Mouse (Mus musculus) midbrain, postnatal 0 days (tissue): ENCODE data around the gene Dhdds. TPM values are rescaled to one million over a fixed set of nuclear protein-coding genes. Genes with fewer than 3 reads are reported as not detected.

ENCODE experiments used
- ATAC-seq: fragments of 200-750 bp; cut with Nextera tagmentation; 2 replicates; pipeline ENCODE4 v1.8.0; 2017; ENCODE audit warnings: moderate number of reproducible peaks, mild to moderate bottlenecking, moderate TSS enrichment, moderate library complexity; ENCODE audit not compliant: low FRiP score
- DNase-seq: peaks from one replicate; pipeline ENCODE4 v3.0.0-alpha.2; 2015; ENCODE audit warnings: low spot score
- H3K27ac ChIP-seq: fragments of 300-500 bp; sonication (generic); 2 replicates; pipeline ENCODE4 v1.5.1; 2014; ENCODE audit warnings: low read depth, mild to moderate bottlenecking, low read length, mixed read lengths
- H3K27me3 ChIP-seq: fragments of 300-500 bp; sonication (generic); 2 replicates; pipeline ENCODE4 v1.6.1; 2014; ENCODE audit warnings: low read length, control low read depth, mixed read lengths; ENCODE audit not compliant: insufficient read depth
- H3K36me3 ChIP-seq: fragments of 300-500 bp; sonication (generic); 2 replicates; pipeline ENCODE4 v1.6.1; 2014; ENCODE audit warnings: low read length, control low read depth, mixed read lengths; ENCODE audit not compliant: insufficient read depth
- H3K4me1 ChIP-seq: fragments of 300-500 bp; sonication (generic); 2 replicates; pipeline ENCODE4 v1.6.1; 2014; ENCODE audit warnings: mild to moderate bottlenecking, control low read depth, antibody characterized with exemption, low read length, mixed read lengths; ENCODE audit not compliant: insufficient read depth
- H3K4me2 ChIP-seq: fragments of 300-500 bp; sonication (generic); 2 replicates; pipeline ENCODE4 v1.6.1; 2014; ENCODE audit warnings: low read depth, mild to moderate bottlenecking, low read length, mixed read lengths; ENCODE audit not compliant: poor library complexity, severe bottlenecking
- H3K4me3 ChIP-seq: fragments of 300-500 bp; sonication (generic); 2 replicates; pipeline ENCODE4 v1.5.1; 2014; ENCODE audit warnings: low read depth, mild to moderate bottlenecking, low read length, moderate library complexity
- H3K9ac ChIP-seq: fragments of 300-500 bp; sonication (generic); replicated peaks from 2 replicates; pipeline ENCODE4 v1.6.1; 2014; ENCODE audit warnings: mild to moderate bottlenecking, low read length, moderate library complexity, mixed read lengths; ENCODE audit not compliant: poor library complexity, severe bottlenecking
- H3K9me3 ChIP-seq: fragments of 300-500 bp; sonication (generic); 2 replicates; pipeline ENCODE4 v1.6.1; 2016; ENCODE audit warnings: low read length, control low read depth
- CTCF ChIP-seq: IDR thresholded peaks from 2 replicates; pipeline ENCODE4 v1.5.1; 2016; ENCODE audit warnings: antibody characterized with exemption, mild to moderate bottlenecking
- WGBS: fragments of 180-500 bp; shearing (Covaris S2); extraction: QIAGEN DNeasy Blood & Tissue Kit; methylation state at CpG from one replicate; pipeline ENCODE4 v1.1.7; 2014; 5-methylcytosine and 5-hydroxymethylcytosine counted together
- polyA plus RNA-seq: library from polyadenylated mRNA; unstranded; fragments of >200 nt; fragmentation: Nextera tagmentation; extraction: Ambion mirVana; gene quantifications from 2 replicates; pipeline ENCODE4 v1.2.1, GENCODE M21; 2015
- total RNA-seq: library from RNA; depleted of rRNA; stranded (reverse); fragments of >200 nt; gene quantifications from 2 replicates; pipeline ENCODE4 v1.2.3, GENCODE M21; 2014

Dhdds gene
- total and polyA plus RNA-seq, 2 experiments from 2014 or later = 38.3 to 46.2 TPM

DNA sequence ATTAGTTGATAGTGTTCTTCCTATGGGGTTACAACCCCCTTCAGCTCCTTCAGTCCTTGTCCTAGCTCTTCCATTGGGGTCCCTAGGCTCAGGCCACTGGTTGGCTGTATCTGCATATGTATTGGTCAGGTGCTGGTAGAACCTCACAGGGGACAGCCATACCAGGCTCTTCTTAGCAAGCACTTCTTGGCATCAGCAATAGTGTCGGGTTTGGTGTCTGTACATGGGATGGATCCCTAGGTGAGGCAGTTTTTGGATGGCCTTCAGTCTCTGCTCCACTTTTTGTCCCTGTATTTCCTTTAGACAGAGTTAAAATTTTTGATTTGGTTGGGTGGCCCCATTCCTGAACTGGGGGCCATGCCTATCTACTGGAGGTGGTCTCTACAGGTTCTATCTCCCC is 41.8 kb downstream of the Dhdds start:
- Histone ChIP-seq H3K4me3 (no peak overlapping the region), H3K4me2 (no peak overlapping the region), H3K36me3 (peaks cover 6% of the 10 kb centered on the region), H3K9me3 (no peaks in the 10 kb centered on the region), H3K4me1 (no peaks in the 10 kb centered on the region), H3K9ac (no peak overlapping the region), H3K27ac (no peak overlapping the region), H3K27me3 (no peaks in the 10 kb centered on the region)
- ATAC-seq (no peak), DNase-seq (no peak)
- WGBS = 88% methylated on average over 1 of the region's 1 CpGs
- no peak for TF ChIP-seq CTCF

DNA sequence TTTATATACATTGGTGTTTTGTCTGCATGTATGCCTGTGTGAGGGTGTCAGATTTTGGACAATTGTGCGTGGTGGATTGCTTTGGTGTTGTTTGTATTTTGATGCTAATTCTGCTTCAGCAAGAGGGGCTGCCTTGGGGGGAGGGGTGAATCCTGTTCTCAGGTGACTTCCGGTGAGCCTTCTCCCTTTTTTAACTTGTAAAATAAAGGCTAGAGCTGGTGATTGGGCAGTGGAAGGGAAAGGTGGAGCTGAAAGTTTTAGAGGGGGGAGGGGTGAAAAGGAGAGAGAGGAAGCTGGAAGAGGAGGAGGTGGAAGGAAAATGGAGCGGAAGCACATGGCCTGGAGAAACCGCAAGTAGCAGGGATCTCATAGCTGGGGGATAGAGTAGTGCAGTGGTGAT is 44.4 kb downstream of the Dhdds start:
- Histone ChIP-seq H3K4me1 (no peaks in the 10 kb centered on the region), H3K27ac (no peak overlapping the region), H3K4me3 (no peak overlapping the region), H3K9me3 (no peaks in the 10 kb centered on the region), H3K9ac (no peak overlapping the region), H3K4me2 (no peak overlapping the region), H3K36me3 (no peaks in the 10 kb centered on the region), H3K27me3 (no peaks in the 10 kb centered on the region)
- WGBS = 86% methylated on average over 4 of the region's 4 CpGs
- DNase-seq (no peak), ATAC-seq (no peak)
- TF ChIP-seq CTCF = no peak

DNA sequence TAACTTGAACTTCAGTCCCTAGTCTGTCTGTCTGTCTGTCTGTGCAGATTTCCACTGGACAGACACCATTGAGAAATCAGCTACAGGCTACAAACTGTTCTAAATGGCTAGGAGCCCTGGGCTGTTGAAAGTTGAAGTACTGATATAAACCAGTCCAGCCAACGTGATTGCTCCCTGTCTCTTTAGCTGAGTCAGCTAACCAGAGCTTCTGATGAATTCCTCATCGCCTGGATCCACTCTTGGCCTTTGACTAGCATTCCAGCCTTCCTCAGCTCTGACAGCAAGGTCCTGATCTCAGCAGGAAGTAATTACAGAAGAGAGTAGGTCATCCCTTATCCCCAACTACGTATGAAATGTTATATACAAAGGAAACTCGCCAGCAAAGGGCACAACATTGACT is 54.0 kb downstream of the Dhdds start:
- TF ChIP-seq CTCF = no peak
- Histone ChIP-seq H3K4me3 (no peak overlapping the region), H3K4me1 (no peaks in the 10 kb centered on the region), H3K4me2 (no peak overlapping the region), H3K36me3 (no peaks in the 10 kb centered on the region), H3K27me3 (no peaks in the 10 kb centered on the region), H3K9me3 (no peaks in the 10 kb centered on the region), H3K9ac (no peak overlapping the region), H3K27ac (no peak overlapping the region)
- no peak for DNase-seq
- 73% methylated on average over 4 of the region's 4 CpGs for WGBS
- ATAC-seq = no peak

DNA sequence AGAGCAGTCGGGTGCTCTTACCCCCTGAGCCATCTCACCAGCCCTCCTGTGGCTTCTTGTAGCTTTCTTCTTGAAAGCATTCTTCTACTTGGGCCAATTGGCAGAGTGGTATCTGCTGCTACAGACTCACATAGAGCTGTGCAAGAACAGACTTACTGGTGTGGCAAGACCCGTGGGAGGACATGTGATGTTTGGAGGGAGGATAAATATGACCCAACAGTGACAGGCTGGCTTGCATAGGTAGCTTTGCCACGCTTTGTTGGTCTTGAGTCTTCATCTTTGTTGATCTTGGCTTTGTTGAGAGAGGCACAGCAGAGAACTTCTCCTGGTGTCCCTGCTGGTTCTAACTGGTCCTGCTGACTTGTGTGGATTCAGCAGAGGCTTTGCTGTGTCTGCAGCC is 56.9 kb downstream of the Dhdds start:
- Histone ChIP-seq H3K4me1 (no peaks in the 10 kb centered on the region), H3K9me3 (no peaks in the 10 kb centered on the region), H3K27me3 (no peaks in the 10 kb centered on the region), H3K36me3 (no peaks in the 10 kb centered on the region), H3K27ac (no peak overlapping the region), H3K4me2 (no peak overlapping the region), H3K4me3 (no peak overlapping the region), H3K9ac (no peak overlapping the region)
- WGBS = 77% methylated on average over 3 of the region's 3 CpGs
- DNase-seq = no peak
- TF ChIP-seq CTCF = no peak
- no peak for ATAC-seq

DNA sequence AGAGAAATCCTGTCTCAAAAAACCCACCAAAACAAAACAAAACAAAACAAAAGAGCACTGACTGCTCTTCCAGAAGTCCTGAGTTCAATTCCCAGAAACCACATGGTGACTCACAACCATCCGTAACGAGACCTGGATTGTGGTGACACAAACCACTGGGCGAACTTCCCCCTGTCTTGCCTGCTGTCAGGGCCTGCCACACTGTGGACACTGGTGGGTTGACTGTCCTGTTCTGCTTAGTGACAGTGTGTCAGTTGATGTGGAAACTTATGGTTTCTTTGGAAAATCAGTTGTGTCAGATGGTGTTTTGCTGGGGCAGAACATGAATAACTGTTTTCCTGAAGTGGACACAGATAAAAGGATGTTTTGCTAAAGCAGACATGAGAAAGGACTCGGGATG is 58.0 kb downstream of the Dhdds start:
- no peak overlapping the region for H3K4me3 ChIP-seq
- no peaks in the 10 kb centered on the region for H3K4me1 ChIP-seq
- no peak overlapping the region for H3K9ac ChIP-seq
- H3K27me3 ChIP-seq = no peaks in the 10 kb centered on the region
- no peaks in the 10 kb centered on the region for H3K36me3 ChIP-seq
- DNase-seq = no peak
- ATAC-seq = no peak
- H3K27ac ChIP-seq = no peak overlapping the region
- H3K4me2 ChIP-seq = no peak overlapping the region
- no peaks in the 10 kb centered on the region for H3K9me3 ChIP-seq
- no peak for TF ChIP-seq CTCF
- WGBS = 94% methylated on average over 4 of the region's 4 CpGs

DNA sequence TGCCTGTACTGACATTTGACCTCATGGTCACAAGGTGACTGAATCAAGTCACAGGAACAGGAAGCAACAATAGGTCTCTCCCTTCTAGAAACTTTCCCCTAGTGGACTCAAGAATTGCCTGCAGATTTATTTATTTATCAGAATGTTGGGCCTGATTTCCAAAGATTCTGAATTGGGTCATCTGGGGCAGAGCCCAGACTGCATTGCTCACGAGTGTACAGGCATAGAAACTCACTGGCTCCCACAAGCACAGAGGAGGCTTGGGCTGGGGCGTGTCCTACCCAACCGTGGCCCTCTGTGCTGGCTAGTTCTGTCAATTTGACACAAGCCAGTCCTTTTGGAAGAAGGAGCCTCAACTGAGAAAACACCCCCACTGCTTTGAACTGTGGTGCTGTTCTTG is 59.1 kb downstream of the Dhdds start:
- DNase-seq (no peak), ATAC-seq (no peak)
- Histone ChIP-seq H3K4me2 (no peak overlapping the region), H3K27me3 (no peaks in the 10 kb centered on the region), H3K9me3 (no peaks in the 10 kb centered on the region), H3K4me1 (no peaks in the 10 kb centered on the region), H3K36me3 (no peaks in the 10 kb centered on the region), H3K4me3 (no peak overlapping the region), H3K9ac (no peak overlapping the region), H3K27ac (no peak overlapping the region)
- TF ChIP-seq CTCF = no peak
- 53% methylated on average over 3 of the region's 3 CpGs for WGBS
